Mouse (Mus musculus): ENCODE results near the gene Kcnq1. TPM values are rescaled to one million over a fixed set of nuclear protein-coding genes. Genes with fewer than 3 reads are reported as not detected.

Kcnq1 gene
- polyA plus RNA-seq, 1 experiment from 2014 or later: 13.4 TPM

GRCm38 (mm10) chr7:143265829-143266438 lies 159.8 kb downstream of the Kcnq1 start:
- ATAC-seq (replicated peaks; ENCODE audit: low FRiP score, low read depth): no peak
- no peak overlapping the region for H3K4me2 ChIP-seq (ENCODE audit: low read length)
- H3K36me3 ChIP-seq (ENCODE audit: insufficient read depth, low read length): no peaks in the 10 kb centered on the region
- H3K4me3 ChIP-seq (replicated peaks; ENCODE audit: low read depth, low read length): no peak overlapping the region
- no peak for TF ChIP-seq CTCF (IDR thresholded peaks at IDR 0.05; ENCODE audit: low read depth)
- WGBS: 55% methylated on average over 8 of the region's 8 CpGs
- H3K27ac ChIP-seq: no peak overlapping the region
- no peak for DNase-seq (ENCODE audit: low spot score)
- no peak overlapping the region for H3K9ac ChIP-seq (ENCODE audit: low read depth, low read length)
- H3K27me3 ChIP-seq (ENCODE audit: insufficient read depth, low read length): no peaks in the 10 kb centered on the region
- no peaks in the 10 kb centered on the region for H3K4me1 ChIP-seq (replicated peaks; ENCODE audit: insufficient read depth, low read length)
- no peaks in the 10 kb centered on the region for H3K9me3 ChIP-seq (replicated peaks; ENCODE audit: low read length)

GRCm38 (mm10) chr7:143273747-143274146 lies 167.6 kb downstream of the Kcnq1 start:
- Histone ChIP-seq H3K4me2 (ENCODE audit: low read length) (no peak overlapping the region), H3K27ac (no peak overlapping the region), H3K4me1 (replicated peaks; ENCODE audit: insufficient read depth, low read length) (peaks cover 5% of the 10 kb centered on the region; the same call in 1 of the 2 replicates), H3K27me3 (ENCODE audit: insufficient read depth, low read length) (no peaks in the 10 kb centered on the region), H3K4me3 (replicated peaks; ENCODE audit: low read depth, low read length) (no peak overlapping the region), H3K9ac (ENCODE audit: low read depth, low read length) (no peak overlapping the region), H3K9me3 (replicated peaks; ENCODE audit: low read length) (no peaks in the 10 kb centered on the region), H3K36me3 (ENCODE audit: insufficient read depth, low read length) (0 out of 2 replicates have a peak, but pooled peaks cover 3% of the 10 kb centered on the region)
- ATAC-seq (replicated peaks; ENCODE audit: low FRiP score, low read depth) (no peak), DNase-seq (ENCODE audit: low spot score) (no peak)
- 68% methylated on average over 4 of the region's 4 CpGs for WGBS
- no peak for TF ChIP-seq CTCF (IDR thresholded peaks at IDR 0.05; ENCODE audit: low read depth)

GRCm38 (mm10) chr7:143275030-143275429 lies 168.9 kb downstream of the Kcnq1 start:
- Histone ChIP-seq H3K4me3 (replicated peaks; ENCODE audit: low read depth, low read length) (no peak overlapping the region), H3K9me3 (replicated peaks; ENCODE audit: low read length) (no peaks in the 10 kb centered on the region), H3K27ac (no peak overlapping the region), H3K4me2 (ENCODE audit: low read length) (no peak overlapping the region), H3K36me3 (ENCODE audit: insufficient read depth, low read length) (0 out of 2 replicates have a peak, but pooled peaks cover 3% of the 10 kb centered on the region), H3K4me1 (replicated peaks; ENCODE audit: insufficient read depth, low read length) (peaks cover 5% of the 10 kb centered on the region; the same call in 1 of the 2 replicates), H3K27me3 (ENCODE audit: insufficient read depth, low read length) (no peaks in the 10 kb centered on the region), H3K9ac (ENCODE audit: low read depth, low read length) (no peak overlapping the region)
- ATAC-seq (replicated peaks; ENCODE audit: low FRiP score, low read depth) (no peak), DNase-seq (ENCODE audit: low spot score) (no peak)
- no peak for TF ChIP-seq CTCF (IDR thresholded peaks at IDR 0.05; ENCODE audit: low read depth)
- WGBS: 82% methylated on average over 7 of the region's 7 CpGs

GRCm38 (mm10) chr7:143283625-143284024 lies 177.5 kb downstream of the Kcnq1 start:
- H3K36me3 ChIP-seq (ENCODE audit: insufficient read depth, low read length): no peaks in the 10 kb centered on the region
- no peak overlapping the region for H3K4me2 ChIP-seq (ENCODE audit: low read length)
- ATAC-seq (replicated peaks; ENCODE audit: low FRiP score, low read depth) (no peak), DNase-seq (ENCODE audit: low spot score) (no peak)
- no peak for TF ChIP-seq CTCF (IDR thresholded peaks at IDR 0.05; ENCODE audit: low read depth)
- no peak overlapping the region for H3K27ac ChIP-seq
- no peaks in the 10 kb centered on the region for H3K9me3 ChIP-seq (replicated peaks; ENCODE audit: low read length)
- no peaks in the 10 kb centered on the region for H3K27me3 ChIP-seq (ENCODE audit: insufficient read depth, low read length)
- H3K4me1 ChIP-seq (replicated peaks; ENCODE audit: insufficient read depth, low read length): peaks cover 10% of the 10 kb centered on the region; the same call in 1 of the 2 replicates
- 80% methylated on average over 2 of the region's 2 CpGs for WGBS
- no peak overlapping the region for H3K9ac ChIP-seq (ENCODE audit: low read depth, low read length)
- no peak overlapping the region for H3K4me3 ChIP-seq (replicated peaks; ENCODE audit: low read depth, low read length)

- H3K27ac ChIP-seq: no peak overlapping the region
- H3K4me3 ChIP-seq (replicated peaks; ENCODE audit: low read depth, low read length): no peak overlapping the region
Measured at GRCm38 (mm10) chr7:143284866-143285265, 178.7 kb downstream of the Kcnq1 start.

GRCm38 (mm10) chr7:143285440-143285839 lies 179.3 kb downstream of the Kcnq1 start:
- ATAC-seq (replicated peaks; ENCODE audit: low FRiP score, low read depth): no peak
- no peak overlapping the region for H3K4me3 ChIP-seq (replicated peaks; ENCODE audit: low read depth, low read length)
- TF ChIP-seq CTCF (IDR thresholded peaks at IDR 0.05; ENCODE audit: low read depth): no peak
- H3K27ac ChIP-seq: no peak overlapping the region
- no peak overlapping the region for H3K9ac ChIP-seq (ENCODE audit: low read depth, low read length)
- H3K9me3 ChIP-seq (replicated peaks; ENCODE audit: low read length): no peaks in the 10 kb centered on the region
- no peaks in the 10 kb centered on the region for H3K27me3 ChIP-seq (ENCODE audit: insufficient read depth, low read length)
- H3K4me1 ChIP-seq (replicated peaks; ENCODE audit: insufficient read depth, low read length): peaks cover 20% of the 10 kb centered on the region; the same call in 1 of the 2 replicates
- DNase-seq (ENCODE audit: low spot score): no peak
- H3K4me2 ChIP-seq (ENCODE audit: low read length): no peak overlapping the region
- 74% methylated on average over 3 of the region's 3 CpGs for WGBS
- H3K36me3 ChIP-seq (ENCODE audit: insufficient read depth, low read length): no peaks in the 10 kb centered on the region

More at GRCm38 (mm10) chr7:143284866-143285265, 178.7 kb downstream of the Kcnq1 start:
- Histone ChIP-seq H3K27me3 (ENCODE audit: insufficient read depth, low read length) (no peaks in the 10 kb centered on the region), H3K9ac (ENCODE audit: low read depth, low read length) (no peak overlapping the region), H3K4me2 (ENCODE audit: low read length) (no peak overlapping the region), H3K4me1 (replicated peaks; ENCODE audit: insufficient read depth, low read length) (peaks cover 20% of the 10 kb centered on the region; the same call in 1 of the 2 replicates), H3K9me3 (replicated peaks; ENCODE audit: low read length) (no peaks in the 10 kb centered on the region), H3K36me3 (ENCODE audit: insufficient read depth, low read length) (no peaks in the 10 kb centered on the region)
- no peak for ATAC-seq (replicated peaks; ENCODE audit: low FRiP score, low read depth)
- WGBS: 31% methylated on average over 1 of the region's 1 CpGs
- DNase-seq (ENCODE audit: low spot score): no peak
- TF ChIP-seq CTCF (IDR thresholded peaks at IDR 0.05; ENCODE audit: low read depth): no peak
